ENCODE assay signal across 8 mouse cellular contexts in the genomic region with DNA sequence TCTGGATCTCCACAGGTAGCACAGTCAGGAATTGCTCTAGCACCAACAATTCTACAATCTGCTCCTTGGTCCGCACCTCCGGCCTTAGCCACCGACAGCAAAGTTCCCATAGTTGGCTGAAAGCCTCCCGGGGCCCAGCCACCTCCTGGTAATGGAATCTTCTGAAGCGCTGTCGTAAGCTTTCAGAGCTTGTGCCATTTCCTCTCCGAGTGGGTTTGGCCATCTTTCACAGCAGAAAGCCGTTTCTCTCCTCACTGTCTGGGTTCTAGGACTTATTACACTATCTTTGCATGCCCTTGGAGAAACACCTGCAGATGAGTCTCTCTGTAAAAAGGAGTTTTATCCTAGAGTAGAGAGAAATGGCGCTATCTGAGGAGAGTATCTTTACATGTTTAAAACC. TPM values are rescaled to one million over a fixed set of nuclear protein-coding genes. Genes with fewer than 3 reads are reported as not detected.
A peak's percentile ranks its signal among the peaks of the same experiment; 100 is the strongest.
DNase-seq lines count a peak whose midpoint lies in the region; ATAC-seq and TF ChIP-seq lines count a peak whose summit lies in the region.

No protein-coding gene starts in this region.

- ATAC-seq in limb, embryonic 15.5 days (ENCODE audit: insufficient number of reproducible peaks, low FRiP score, low TSS enrichment, low read depth), result no peak
- ATAC-seq in midbrain, postnatal 0 days (ENCODE audit: low FRiP score), result no peak

- no peaks in the 10 kb centered on the region; the same call in 1 of the 2 replicates for H3K4me1 ChIP-seq in embryonic fibroblast, embryonic 13.5 days (ENCODE audit: control insufficient read depth, insufficient read depth, low read length)
- peaks cover 26% of the 10 kb centered on the region for H3K4me1 ChIP-seq in hindbrain, embryonic 10.5 days (replicated peaks)
- peaks cover 16% of the 10 kb centered on the region for H3K4me1 ChIP-seq in limb, embryonic 15.5 days
- peaks cover 13% of the 10 kb centered on the region for H3K4me1 ChIP-seq in midbrain, postnatal 0 days (ENCODE audit: insufficient read depth, low read length)

- peak; percentile 25 for DNase-seq in cerebellum, adult 11 months
- DNase-seq in cerebellum, adult 11-12 months, result no peak
- DNase-seq in adrenal gland, adult 8-10 months, result peak; percentile 28
- peak; percentile 25 for DNase-seq in hindbrain, embryonic 10.5 days (ENCODE audit: low spot score)
- peak; percentile 17 for DNase-seq in midbrain, postnatal 0 days (ENCODE audit: low spot score)
- peak; percentile 15 to 34 for DNase-seq in urinary bladder, postnatal 36 days (ENCODE audit: low spot score in 2 of 2)

- H3K4me3 ChIP-seq in embryonic fibroblast, embryonic 13.5 days (ENCODE audit: insufficient read depth, low read length), result peak overlapping the region; percentile 89
- peak overlapping the region; percentile 91 for H3K4me3 ChIP-seq in hindbrain, embryonic 10.5 days
- H3K4me3 ChIP-seq in limb, embryonic 15.5 days, result peak overlapping the region; percentile 86
- H3K4me3 ChIP-seq in midbrain, postnatal 0 days (ENCODE audit: low read depth, low read length), result peak overlapping the region; percentile 79

- H3K9me3 ChIP-seq in hindbrain, embryonic 10.5 days, result no peaks in the 10 kb centered on the region
- H3K9me3 ChIP-seq in limb, embryonic 15.5 days, result no peaks in the 10 kb centered on the region
- H3K9me3 ChIP-seq in midbrain, postnatal 0 days (ENCODE audit: low read length), result no peaks in the 10 kb centered on the region

- H3K36me3 ChIP-seq in hindbrain, embryonic 10.5 days, result peaks cover 48% of the 10 kb centered on the region
- H3K36me3 ChIP-seq in limb, embryonic 15.5 days, result peaks cover 19% of the 10 kb centered on the region
- peaks cover 7% of the 10 kb centered on the region for H3K36me3 ChIP-seq in midbrain, postnatal 0 days (ENCODE audit: insufficient read depth, low read length)

- no peak for TF ChIP-seq POLR2A in embryonic fibroblast, embryonic 13.5 days (IDR thresholded peaks at IDR 0.05; ENCODE audit: low read depth, low read length)

- no peaks in the 10 kb centered on the region for H3K27me3 ChIP-seq in hindbrain, embryonic 10.5 days (ENCODE audit: insufficient read depth, poor library complexity, severe bottlenecking)
- H3K27me3 ChIP-seq in limb, embryonic 15.5 days, result no peaks in the 10 kb centered on the region
- no peaks in the 10 kb centered on the region for H3K27me3 ChIP-seq in midbrain, postnatal 0 days (ENCODE audit: insufficient read depth, low read length)

- H3K4me2 ChIP-seq in limb, embryonic 15.5 days, result peak overlapping the region; percentile 72
- H3K4me2 ChIP-seq in midbrain, postnatal 0 days (ENCODE audit: low read depth, low read length, poor library complexity, severe bottlenecking), result peak overlapping the region; percentile 87

- H3K9ac ChIP-seq in limb, embryonic 15.5 days, result peak overlapping the region; percentile 72
- peak overlapping the region; percentile 75 for H3K9ac ChIP-seq in midbrain, postnatal 0 days (replicated peaks; ENCODE audit: low read length, poor library complexity, severe bottlenecking)

- peak overlapping the region; percentile 74 for H3K27ac ChIP-seq in embryonic fibroblast, embryonic 13.5 days (ENCODE audit: insufficient read depth, low read length)
- H3K27ac ChIP-seq in hindbrain, embryonic 10.5 days, result peak overlapping the region; percentile 94
- H3K27ac ChIP-seq in limb, embryonic 15.5 days, result peak overlapping the region; percentile 89; the same call in 1 of the 2 replicates
- no peak overlapping the region for H3K27ac ChIP-seq in midbrain, postnatal 0 days (ENCODE audit: low read depth, low read length)

- TF ChIP-seq CTCF in embryonic fibroblast, embryonic 13.5 days (IDR thresholded peaks at IDR 0.05; ENCODE audit: borderline replicate concordance, insufficient read depth, low read length), result no peak
- TF ChIP-seq CTCF in midbrain, postnatal 0 days (IDR thresholded peaks at IDR 0.05), result no peak

- WGBS in hindbrain, embryonic 10.5 days, result 12% methylated on average over 9 of the region's 9 CpGs
- 6% methylated on average over 9 of the region's 9 CpGs for WGBS in limb, embryonic 15.5 days
- 5% methylated on average over 9 of the region's 9 CpGs for WGBS in midbrain, postnatal 0 days

RNA-seq across cellular contexts. Expression of a gene that starts 0.6 kb away (rescaled TPM):
- 10 to 100 TPM; 43.8 to 53.2 (median 44.6) TPM for total RNA-seq in adrenal gland, adult 8-10 months (2022)
- polyA plus RNA-seq in embryonic fibroblast, embryonic 13.5 days (2011; ENCODE audit: insufficient read length, low read depth, missing spikeins), result 41.5 and 48.2 TPM in 2 replicates
- polyA plus RNA-seq in hindbrain, embryonic 10.5 days (2016; fragmentation: Nextera tagmentation; extraction: Ambion mirVana), result 67.6 and 83.2 TPM in 2 replicates
- polyA plus RNA-seq in limb, embryonic 15.5 days (2015; fragmentation: Nextera tagmentation; extraction: Ambion mirVana), result 48.7 and 48.9 TPM in 2 replicates
- 35.8 and 38.2 TPM in 2 replicates for total RNA-seq in midbrain, postnatal 0 days (2014; rRNA removed)
- polyA plus RNA-seq in midbrain, postnatal 0 days (2015; fragmentation: Nextera tagmentation; extraction: Ambion mirVana), result 21.2 and 23.0 TPM in 2 replicates

RNA-seq across cellular contexts. Expression of a gene that starts 1.0 kb away (rescaled TPM):
- 10 to 100 TPM; 16.8 to 19.6 (median 18.6) TPM for total RNA-seq in adrenal gland, adult 8-10 months (2022)
- 10.3 and 10.8 TPM in 2 replicates for polyA plus RNA-seq in embryonic fibroblast, embryonic 13.5 days (2011; ENCODE audit: insufficient read length, low read depth, missing spikeins)
- 11.8 and 13.6 TPM in 2 replicates for polyA plus RNA-seq in hindbrain, embryonic 10.5 days (2016; fragmentation: Nextera tagmentation; extraction: Ambion mirVana)
- polyA plus RNA-seq in limb, embryonic 15.5 days (2015; fragmentation: Nextera tagmentation; extraction: Ambion mirVana), result 9.3 and 10.1 TPM in 2 replicates
- total RNA-seq in midbrain, postnatal 0 days (2014; rRNA removed), result 6.5 and 7.2 TPM in 2 replicates
- polyA plus RNA-seq in midbrain, postnatal 0 days (2015; fragmentation: Nextera tagmentation; extraction: Ambion mirVana), result 4.5 and 4.8 TPM in 2 replicates

RNA-seq across cellular contexts. Expression of a gene that starts 29.4 kb away (rescaled TPM):
- total RNA-seq in adrenal gland, adult 8-10 months (2022), result 10 to 100 TPM in 3 of 4 experiments, 1 to 10 TPM in 1; 9.3 to 11.4 (median 11.2) TPM
- polyA plus RNA-seq in embryonic fibroblast, embryonic 13.5 days (2011; ENCODE audit: insufficient read length, low read depth, missing spikeins), result 4.4 and 5.5 TPM in 2 replicates
- 22.0 and 24.1 TPM in 2 replicates for polyA plus RNA-seq in hindbrain, embryonic 10.5 days (2016; fragmentation: Nextera tagmentation; extraction: Ambion mirVana)
- 19.7 and 21.4 TPM in 2 replicates for polyA plus RNA-seq in limb, embryonic 15.5 days (2015; fragmentation: Nextera tagmentation; extraction: Ambion mirVana)
- total RNA-seq in midbrain, postnatal 0 days (2014; rRNA removed), result 10.0 and 11.2 TPM in 2 replicates
- polyA plus RNA-seq in midbrain, postnatal 0 days (2015; fragmentation: Nextera tagmentation; extraction: Ambion mirVana), result 13.5 and 14.8 TPM in 2 replicates

RNA-seq across cellular contexts. Expression of a gene that starts 29.7 kb away (rescaled TPM):
- 10 to 100 TPM; 20.0 to 26.3 (median 25.4) TPM for total RNA-seq in adrenal gland, adult 8-10 months (2022)
- 7.2 and 10.0 TPM in 2 replicates for polyA plus RNA-seq in embryonic fibroblast, embryonic 13.5 days (2011; ENCODE audit: insufficient read length, low read depth, missing spikeins)
- 27.5 and 28.3 TPM in 2 replicates for polyA plus RNA-seq in hindbrain, embryonic 10.5 days (2016; fragmentation: Nextera tagmentation; extraction: Ambion mirVana)
- 16.7 and 17.7 TPM in 2 replicates for polyA plus RNA-seq in limb, embryonic 15.5 days (2015; fragmentation: Nextera tagmentation; extraction: Ambion mirVana)
- total RNA-seq in midbrain, postnatal 0 days (2014; rRNA removed), result 17.1 and 21.7 TPM in 2 replicates
- 18.2 and 19.1 TPM in 2 replicates for polyA plus RNA-seq in midbrain, postnatal 0 days (2015; fragmentation: Nextera tagmentation; extraction: Ambion mirVana)
